Mouse (Mus musculus) C2C12 (cell line): Measurements from ENCODE around the gene Usp20.

Source experiments
- CEBPB ChIP-seq: IDR thresholded peaks from one replicate; pipeline ENCODE4 v1.6.1; 2011; ENCODE audit warnings: low read depth, mild to moderate bottlenecking, control low read depth, moderate library complexity
- CTCF ChIP-seq: IDR thresholded peaks from one replicate; pipeline ENCODE4 v1.5.1; 2011; ENCODE audit not compliant: control insufficient read depth, insufficient read depth, insufficient read length
- FOSL1 ChIP-seq: IDR thresholded peaks from one replicate; pipeline ENCODE4 v1.8.0; 2011; ENCODE audit warnings: mild to moderate bottlenecking, low read length; ENCODE audit not compliant: poor library complexity, insufficient read depth, severe bottlenecking
- MAX ChIP-seq: IDR thresholded peaks from one replicate; pipeline ENCODE4 v1.6.1; 2011; ENCODE audit warnings: mild to moderate bottlenecking, control low read depth
- MYOG ChIP-seq: IDR thresholded peaks from one replicate; pipeline ENCODE4 v1.6.1; 2011; ENCODE audit not compliant: control insufficient read depth, insufficient read length; ENCODE audit errors: extremely low read depth
- USF1 ChIP-seq: IDR thresholded peaks from one replicate; pipeline ENCODE4 v1.6.1; 2011; ENCODE audit warnings: low read depth, mild to moderate bottlenecking, control low read depth, moderate library complexity

- no peak for TF ChIP-seq CTCF
- TF ChIP-seq FOSL1: no peak
- no peak for TF ChIP-seq CEBPB
- TF ChIP-seq MAX: no peak
- TF ChIP-seq MYOG: no peak
- TF ChIP-seq USF1: no peak
Observed at GRCm38 (mm10) chr2:30998443-30999260, 16.6 kb downstream of the Usp20 start.
